Mouse (Mus musculus) heart, embryonic 16.5 days (tissue): Measurements from ENCODE around the gene Slc35f1. TPM values are rescaled to one million over a fixed set of nuclear protein-coding genes. Genes with fewer than 3 reads are reported as not detected.

ENCODE experiments used
- ATAC-seq: fragments of 200-750 bp; cut with Nextera tagmentation; replicated peaks from 2 replicates; pipeline ENCODE4 v1.8.0; 2017; ENCODE audit warnings: moderate number of reproducible peaks; ENCODE audit not compliant: insufficient read depth, low FRiP score; ENCODE audit errors: extremely low read depth
- H3K27ac ChIP-seq: fragments of 300-500 bp; sonication (generic); 2 replicates; pipeline ENCODE4 v1.5.1; 2014; ENCODE audit warnings: mild to moderate bottlenecking, low read length, control low read depth, moderate library complexity
- H3K27me3 ChIP-seq: fragments of 300-500 bp; sonication (generic); 2 replicates; pipeline ENCODE4 v1.6.1; 2014; ENCODE audit warnings: low read length, mixed read lengths; ENCODE audit not compliant: control insufficient read depth, insufficient read depth
- H3K36me3 ChIP-seq: fragments of 300-500 bp; sonication (generic); 2 replicates; pipeline ENCODE4 v1.6.1; 2014; ENCODE audit not compliant: control insufficient read depth, insufficient read depth
- H3K4me1 ChIP-seq: fragments of 300-500 bp; sonication (generic); 2 replicates; pipeline ENCODE4 v1.6.1; 2014; ENCODE audit warnings: low read length, mixed read lengths; ENCODE audit not compliant: control insufficient read depth, insufficient read depth
- H3K4me2 ChIP-seq: fragments of 300-500 bp; sonication (generic); 2 replicates; pipeline ENCODE4 v1.6.1; 2014; ENCODE audit warnings: low read depth, mild to moderate bottlenecking, control low read depth, low read length
- H3K4me3 ChIP-seq: fragments of 300-500 bp; sonication (generic); 2 replicates; pipeline ENCODE4 v1.5.1; 2014; ENCODE audit warnings: mild to moderate bottlenecking, control low read depth, low read length
- H3K9ac ChIP-seq: fragments of 300-500 bp; sonication (generic); 2 replicates; pipeline ENCODE4 v1.6.1; 2014; ENCODE audit warnings: low read length, control low read depth
- H3K9me3 ChIP-seq: fragments of 300-500 bp; sonication (generic); replicated peaks from 2 replicates; pipeline ENCODE4 v1.6.1; 2016; ENCODE audit warnings: low read length; ENCODE audit not compliant: control insufficient read depth
- WGBS: fragments of 180-500 bp; shearing (Covaris S2); extraction: QIAGEN DNeasy Blood & Tissue Kit; methylation state at CpG from one replicate; pipeline ENCODE4 v1.1.7; 2014; 5-methylcytosine and 5-hydroxymethylcytosine counted together
- polyA plus RNA-seq: library from polyadenylated mRNA; unstranded; fragments of >200 nt; fragmentation: Nextera tagmentation; extraction: Ambion mirVana; gene quantifications from 2 replicates; pipeline ENCODE4 v1.2.1, GENCODE M21; 2015

The Slc35f1 gene
- polyA plus RNA-seq, 1 experiment from 2014 or later, result 1.2 TPM

GRCm38 (mm10) chr10:52715146-52715545, 24.8 kb downstream of the Slc35f1 start:
- Histone ChIP-seq H3K27ac (no peak overlapping the region), H3K4me1 (no peaks in the 10 kb centered on the region), H3K9ac (no peak overlapping the region), H3K9me3 (no peaks in the 10 kb centered on the region), H3K27me3 (no peaks in the 10 kb centered on the region), H3K4me2 (no peak overlapping the region), H3K36me3 (no peaks in the 10 kb centered on the region), H3K4me3 (no peak overlapping the region)
- no peak for ATAC-seq
- 94% methylated on average over 4 of the region's 4 CpGs for WGBS

- Histone ChIP-seq H3K4me2 (no peak overlapping the region), H3K4me1 (no peaks in the 10 kb centered on the region), H3K27me3 (no peaks in the 10 kb centered on the region), H3K9ac (no peak overlapping the region), H3K9me3 (no peaks in the 10 kb centered on the region), H3K36me3 (no peaks in the 10 kb centered on the region), H3K4me3 (no peak overlapping the region), H3K27ac (no peak overlapping the region)
- 93% methylated on average over 1 of the region's 1 CpGs for WGBS
- ATAC-seq, result no peak
These were observed 28.0 kb downstream of the Slc35f1 start for GRCm38 (mm10) chr10:52718199-52718917.

GRCm38 (mm10) chr10:52726674-52727073, 36.3 kb downstream of the Slc35f1 start:
- no peaks in the 10 kb centered on the region for H3K4me1 ChIP-seq
- WGBS, result 48% methylated on average over 5 of the region's 5 CpGs
- H3K9me3 ChIP-seq, result no peaks in the 10 kb centered on the region
- no peaks in the 10 kb centered on the region for H3K36me3 ChIP-seq
- H3K27ac ChIP-seq, result no peak overlapping the region
- no peak overlapping the region for H3K4me2 ChIP-seq
- no peak for ATAC-seq
- no peak overlapping the region for H3K4me3 ChIP-seq
- no peak overlapping the region for H3K9ac ChIP-seq
- H3K27me3 ChIP-seq, result no peaks in the 10 kb centered on the region

GRCm38 (mm10) chr10:52742671-52743379, 52.5 kb downstream of the Slc35f1 start:
- H3K4me3 ChIP-seq, result no peak overlapping the region
- H3K4me2 ChIP-seq, result no peak overlapping the region
- 20% methylated on average over 10 of the region's 10 CpGs for whole genome bisulfite sequencing
- H3K9ac ChIP-seq, result no peak overlapping the region
- H3K27ac ChIP-seq, result no peak overlapping the region
- H3K27me3 ChIP-seq, result no peaks in the 10 kb centered on the region
- no peak for ATAC-seq
- peaks cover 4% of the 10 kb centered on the region for H3K4me1 ChIP-seq
- H3K9me3 ChIP-seq, result no peaks in the 10 kb centered on the region
- no peaks in the 10 kb centered on the region for H3K36me3 ChIP-seq

GRCm38 (mm10) chr10:52743831-52744230, 53.5 kb downstream of the Slc35f1 start:
- WGBS, result 87% methylated on average over 3 of the region's 3 CpGs
- ATAC-seq, result no peak
- H3K9me3 ChIP-seq, result no peaks in the 10 kb centered on the region
- no peaks in the 10 kb centered on the region for H3K36me3 ChIP-seq
- no peak overlapping the region for H3K27ac ChIP-seq
- no peak overlapping the region for H3K9ac ChIP-seq
- H3K4me1 ChIP-seq, result peaks cover 4% of the 10 kb centered on the region
- H3K4me2 ChIP-seq, result no peak overlapping the region
- no peak overlapping the region for H3K4me3 ChIP-seq
- H3K27me3 ChIP-seq, result no peaks in the 10 kb centered on the region

GRCm38 (mm10) chr10:52748028-52748597, 57.8 kb downstream of the Slc35f1 start:
- Histone ChIP-seq H3K9ac (no peak overlapping the region), H3K9me3 (no peaks in the 10 kb centered on the region), H3K4me3 (no peak overlapping the region), H3K4me1 (no peaks in the 10 kb centered on the region), H3K4me2 (no peak overlapping the region), H3K27ac (no peak overlapping the region), H3K36me3 (no peaks in the 10 kb centered on the region), H3K27me3 (no peaks in the 10 kb centered on the region)
- WGBS, result 75% methylated on average over 4 of the region's 4 CpGs
- ATAC-seq, result no peak

GRCm38 (mm10) chr10:52755949-52756679, 65.8 kb downstream of the Slc35f1 start:
- H3K4me1 ChIP-seq, result no peaks in the 10 kb centered on the region
- H3K9ac ChIP-seq, result no peak overlapping the region
- H3K4me3 ChIP-seq, result no peak overlapping the region
- no peaks in the 10 kb centered on the region for H3K9me3 ChIP-seq
- no peak overlapping the region for H3K27ac ChIP-seq
- H3K27me3 ChIP-seq, result no peaks in the 10 kb centered on the region
- no peaks in the 10 kb centered on the region for H3K36me3 ChIP-seq
- no peak for ATAC-seq
- no peak overlapping the region for H3K4me2 ChIP-seq
- 69% methylated on average over 13 of the region's 13 CpGs for WGBS

GRCm38 (mm10) chr10:52757496-52758260, 67.3 kb downstream of the Slc35f1 start:
- Histone ChIP-seq H3K36me3 (no peaks in the 10 kb centered on the region), H3K4me3 (no peak overlapping the region), H3K9ac (no peak overlapping the region), H3K9me3 (no peaks in the 10 kb centered on the region), H3K4me1 (no peaks in the 10 kb centered on the region), H3K4me2 (no peak overlapping the region), H3K27me3 (no peaks in the 10 kb centered on the region), H3K27ac (no peak overlapping the region)
- no peak for ATAC-seq
- WGBS, result 85% methylated on average over 4 of the region's 4 CpGs
